Mouse (Mus musculus): ENCODE results near the gene Gm49322.

Gene Gm49322

GRCm38 (mm10) chr10:80584045-80584488, 21.8 kb upstream of the Gm49322 start:
- no peak for DNase-seq (ENCODE audit: low read depth)

- no peak for DNase-seq (ENCODE audit: low read depth)
Observed at GRCm38 (mm10) chr10:80584642-80585552, 20.9 kb upstream of the Gm49322 start.

GRCm38 (mm10) chr10:80585581-80585980, 20.2 kb upstream of the Gm49322 start:
- DNase-seq (ENCODE audit: low read depth): no peak

DNA sequence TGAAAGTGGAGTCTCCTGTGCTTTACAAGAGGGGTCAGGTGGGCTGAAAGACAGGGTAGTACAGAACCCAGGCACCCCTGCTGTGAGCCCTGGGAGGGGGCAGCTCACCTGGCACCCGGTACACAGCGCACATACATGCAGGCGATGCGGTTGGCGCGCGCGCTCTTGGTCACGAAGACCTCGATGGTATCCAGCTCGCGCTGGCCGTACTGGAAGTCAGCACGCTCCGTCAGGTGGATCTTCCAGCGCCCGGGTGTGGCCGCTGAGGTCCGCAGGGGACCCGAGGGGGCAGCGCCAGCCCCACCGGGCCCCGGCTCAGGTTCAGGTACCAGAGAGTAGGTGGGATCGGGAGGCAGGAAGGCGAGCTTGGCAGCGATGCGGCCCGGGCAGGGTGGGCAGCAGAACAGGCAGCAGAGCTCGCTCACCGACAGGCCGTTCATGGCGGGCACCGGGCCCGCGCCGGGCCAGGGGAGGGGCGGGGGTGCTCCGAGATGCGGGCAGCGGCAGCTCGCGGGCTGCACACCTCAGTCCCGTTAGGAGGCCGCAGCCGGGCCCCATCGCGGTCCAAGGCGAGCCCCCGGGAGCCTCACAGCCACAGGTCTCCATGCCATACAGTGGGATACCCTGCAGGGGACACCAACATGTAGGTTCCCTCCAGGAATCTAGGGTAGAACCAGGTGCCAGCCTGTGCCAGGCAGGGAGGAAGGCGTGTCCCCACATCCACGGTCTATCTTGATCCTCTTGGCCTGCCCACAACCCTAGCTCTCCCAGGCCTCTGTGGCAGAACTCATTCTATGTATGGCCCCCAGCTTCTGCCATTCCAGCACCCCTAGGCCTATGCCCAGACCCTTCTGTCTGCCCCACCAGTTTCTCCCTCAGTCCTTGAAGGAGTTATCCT, 19.2 kb upstream of the Gm49322 start:
- DNase-seq (ENCODE audit: low read depth): no peak

DNA sequence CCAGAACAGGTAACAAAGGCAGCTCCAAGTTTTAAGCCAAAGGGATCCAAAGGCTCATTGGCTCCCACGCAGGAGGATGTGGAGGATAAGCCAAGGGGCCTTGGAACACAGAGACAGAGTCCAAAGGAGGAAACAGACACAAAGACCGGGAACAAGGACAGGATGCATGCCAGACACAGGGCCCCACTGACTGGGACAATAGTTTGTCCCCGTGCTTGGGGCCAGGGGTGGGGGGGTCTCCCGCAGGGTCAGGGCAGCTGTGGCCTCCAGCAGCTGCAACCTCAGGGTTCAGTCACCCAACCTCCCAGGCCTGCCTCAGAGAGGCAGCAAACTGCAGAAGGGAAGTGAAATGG, 18.5 kb upstream of the Gm49322 start:
- DNase-seq (ENCODE audit: low read depth): no peak

GRCm38 (mm10) chr10:80589127-80589878, 16.5 kb upstream of the Gm49322 start:
- no peak for DNase-seq (ENCODE audit: low read depth)

DNA sequence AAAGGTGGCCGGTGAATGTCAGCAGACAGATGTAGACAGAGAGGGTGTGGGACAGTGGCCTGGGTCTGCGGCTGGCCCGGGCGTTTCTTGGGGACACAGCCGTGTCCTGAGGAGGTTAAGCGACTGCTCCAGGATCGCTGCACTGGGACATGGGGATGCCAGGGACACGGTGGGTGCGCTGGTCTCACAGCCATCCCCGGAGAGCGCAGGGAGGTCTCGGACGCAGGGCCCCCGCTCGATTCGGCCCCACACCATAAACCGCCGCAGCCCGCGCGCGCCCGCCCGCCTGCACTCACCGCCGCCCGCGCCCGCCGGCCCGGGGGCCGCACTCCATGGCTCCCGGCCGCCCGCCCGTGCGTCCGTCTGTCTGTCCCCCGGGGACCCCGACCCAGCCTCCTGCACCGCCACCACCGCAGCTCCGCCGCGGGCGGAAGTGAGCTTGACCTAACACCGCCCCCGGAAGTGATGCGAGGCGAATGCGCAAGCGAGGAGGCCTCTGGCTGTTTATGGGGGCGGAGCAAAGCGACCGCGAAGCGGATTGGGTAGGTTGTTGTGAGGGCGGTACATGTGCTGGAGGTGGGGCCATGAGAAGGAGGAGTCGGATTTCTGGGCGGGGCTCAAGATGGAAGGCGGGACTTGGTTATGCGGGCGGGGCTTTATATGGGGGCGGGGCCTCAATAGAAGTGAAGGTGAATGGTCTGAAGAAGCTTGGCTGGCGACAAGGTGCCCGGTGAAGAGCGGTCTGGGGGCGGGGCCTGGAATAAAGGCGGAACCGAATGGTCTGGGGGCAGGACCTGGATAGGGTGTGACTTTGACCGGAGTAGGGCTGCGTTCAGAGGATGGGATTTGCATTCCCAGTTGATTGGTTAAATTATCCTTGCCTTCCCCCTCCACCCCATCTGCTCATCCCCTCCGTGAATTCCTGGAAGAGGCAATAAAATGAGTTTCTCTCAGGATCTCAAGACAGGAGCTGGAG, 15.7 kb upstream of the Gm49322 start, which contains the start of gene Abhd17a:
Abhd17a (minus strand) TSS at position 463 of the 976 bp plus-strand sequence.
- DNase-seq (ENCODE audit: low read depth): peak; percentile 87

DNA sequence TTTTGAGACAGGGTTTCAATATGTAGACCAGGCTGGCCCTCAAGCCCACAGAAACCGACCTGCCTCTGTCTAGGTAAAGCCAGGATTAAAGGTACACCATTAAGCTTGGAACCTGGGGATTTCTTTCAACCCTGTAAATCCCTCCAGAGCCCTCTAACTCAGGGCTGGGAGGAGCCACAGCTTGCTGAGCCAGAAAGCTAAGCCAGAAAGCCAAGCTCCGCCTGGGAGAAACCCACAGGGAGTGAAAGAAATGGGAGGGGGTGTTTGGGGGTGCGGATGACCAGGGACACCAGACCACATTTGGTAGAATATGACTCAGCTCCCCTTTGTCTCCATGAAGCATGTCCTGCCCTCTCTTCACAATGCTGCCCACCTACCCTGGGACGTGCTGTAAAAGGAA, 9.5 kb upstream of the Gm49322 start:
- DNase-seq (ENCODE audit: low read depth): no peak

DNA sequence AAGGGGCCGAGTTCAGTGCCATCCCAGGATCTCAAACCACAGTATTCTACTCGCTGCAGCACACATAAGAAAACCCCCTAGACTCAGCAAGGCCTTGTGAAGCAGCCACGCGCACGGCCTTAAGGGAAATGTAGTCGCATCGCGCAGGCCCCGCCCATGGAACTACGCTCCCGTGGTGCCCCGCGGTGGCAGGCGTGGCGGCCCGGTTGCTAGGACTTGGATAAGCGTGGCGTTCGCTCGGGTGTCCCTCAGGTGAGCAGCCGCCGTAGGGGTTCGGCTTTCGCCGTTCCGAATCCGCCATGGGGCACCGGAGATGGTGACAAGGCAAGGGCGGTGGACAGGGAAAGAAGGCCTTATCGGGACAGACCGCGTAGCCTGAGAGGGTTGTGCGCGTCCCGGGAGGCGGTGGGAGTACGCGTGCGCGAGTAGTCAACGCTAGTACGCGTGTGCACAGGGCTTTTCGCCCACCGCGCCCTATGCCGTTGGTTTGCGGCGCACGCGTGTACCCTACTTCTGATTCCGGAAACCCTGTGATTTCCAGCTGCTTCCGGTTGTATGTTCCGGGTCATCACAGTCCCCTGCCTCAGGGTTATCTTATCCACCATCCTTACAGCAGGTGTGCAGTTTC, 3.0 kb upstream of the Gm49322 start, which contains the start of the genes Scamp4 and Adat3:
Scamp4 (plus strand) TSS at position 175 of the 628 bp plus-strand sequence.
Adat3 (plus strand) TSS at position 183 of the 628 bp plus-strand sequence.
- DNase-seq (ENCODE audit: low read depth): peak; percentile 90

DNA sequence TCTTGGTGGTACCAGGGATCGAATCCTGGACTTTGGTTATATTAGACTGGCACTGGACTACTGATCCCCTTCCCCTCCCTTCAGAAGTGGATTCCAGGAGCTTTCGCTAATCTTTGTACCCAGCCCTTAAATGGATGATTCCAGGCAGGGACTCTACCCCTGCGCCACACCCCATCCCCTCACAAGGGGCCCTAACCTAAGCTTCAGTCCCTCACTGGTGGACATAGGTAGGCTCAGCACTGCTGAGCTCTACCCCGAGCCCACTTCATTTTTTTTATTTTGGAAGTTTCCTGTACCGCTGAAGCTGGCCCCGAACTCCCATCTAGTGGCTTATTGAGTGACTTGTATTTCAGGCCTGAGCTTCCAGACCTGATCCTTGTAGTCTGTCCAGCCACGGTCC, 2.5 kb upstream of the Gm49322 start:
- no peak for DNase-seq (ENCODE audit: low read depth)

- no peak for DNase-seq (ENCODE audit: low read depth)
Observed at GRCm38 (mm10) chr10:80604001-80604509, 1.8 kb upstream of the Gm49322 start.

- no peak for DNase-seq (ENCODE audit: low read depth)
Observed at GRCm38 (mm10) chr10:80604988-80605387, 833 bp upstream of the Gm49322 start.

DNA sequence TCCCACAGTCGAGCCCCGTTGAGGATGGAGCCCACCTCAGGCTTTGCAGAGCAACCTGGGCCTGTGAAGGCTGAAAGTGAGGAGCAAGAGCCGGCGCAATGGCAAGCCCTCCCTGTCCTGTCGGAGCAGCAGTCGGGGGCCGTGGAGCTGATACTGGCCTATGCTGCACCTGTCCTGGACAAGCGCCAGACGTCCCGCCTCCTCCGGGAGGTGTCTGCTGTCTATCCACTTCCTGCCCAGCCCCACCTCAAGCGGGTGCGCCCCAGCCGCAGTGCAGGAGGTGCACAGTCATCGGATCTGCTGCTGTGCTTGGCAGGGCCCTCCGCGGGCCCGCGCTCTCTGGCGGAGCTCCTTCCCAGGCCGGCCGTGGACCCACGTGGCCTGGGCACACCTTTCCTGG, 485 bp downstream of the Gm49322 start:
- DNase-seq (ENCODE audit: low read depth): no peak

DNA sequence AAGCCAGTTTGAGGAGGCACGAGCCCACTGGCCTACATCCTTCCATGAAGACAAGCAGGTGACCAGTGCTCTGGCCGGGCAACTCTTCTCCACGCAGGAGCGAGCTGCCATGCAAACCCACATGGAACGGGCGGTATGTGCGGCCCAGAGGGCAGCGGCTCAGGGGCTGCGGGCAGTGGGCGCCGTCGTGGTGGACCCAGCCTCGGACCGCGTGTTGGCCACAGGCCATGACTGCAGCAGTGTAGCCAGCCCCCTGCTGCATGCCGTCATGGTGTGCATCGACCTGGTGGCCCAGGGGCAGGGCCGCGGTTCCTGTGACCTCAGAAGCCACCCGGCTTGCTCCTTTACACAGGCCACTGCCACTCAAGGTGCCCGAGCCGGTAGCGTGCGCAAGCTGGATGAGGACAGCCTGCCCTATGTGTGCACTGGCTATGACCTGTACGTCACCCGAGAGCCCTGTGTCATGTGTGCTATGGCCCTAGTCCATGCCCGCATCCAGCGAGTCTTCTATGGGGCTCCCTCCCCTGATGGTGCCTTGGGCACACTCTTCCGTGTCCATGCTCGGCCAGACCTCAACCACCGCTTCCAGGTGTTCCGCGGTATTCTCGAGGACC, 1.0 kb downstream of the Gm49322 start:
- no peak for DNase-seq (ENCODE audit: low read depth)

DNA sequence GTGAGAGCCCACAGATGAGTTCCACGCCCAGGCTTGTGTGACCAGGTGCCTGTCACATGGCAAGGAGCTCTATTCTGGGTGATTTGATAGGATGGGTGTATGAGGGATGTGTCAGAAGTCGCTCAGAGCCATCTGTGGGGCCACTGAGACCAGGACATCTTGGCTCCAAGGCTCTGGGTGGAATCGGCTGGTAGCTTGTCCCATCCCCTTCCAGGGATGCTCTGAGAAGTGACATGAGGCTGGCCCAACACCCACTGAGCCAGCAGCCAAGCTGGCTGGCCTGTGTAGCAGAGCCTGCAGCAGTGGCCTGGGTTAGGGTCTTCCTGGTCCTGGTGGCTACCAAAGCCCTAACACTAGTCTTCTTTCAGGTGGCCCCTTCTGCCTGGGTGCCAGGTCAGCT, 2.6 kb downstream of the Gm49322 start:
- no peak for DNase-seq (ENCODE audit: low read depth)

- DNase-seq (ENCODE audit: low read depth): no peak
Observed at GRCm38 (mm10) chr10:80609269-80609924, 3.6 kb downstream of the Gm49322 start.

GRCm38 (mm10) chr10:80610116-80610785, 4.4 kb downstream of the Gm49322 start:
- no peak for DNase-seq (ENCODE audit: low read depth)

- no peak for DNase-seq (ENCODE audit: low read depth)
Observed at GRCm38 (mm10) chr10:80611024-80611423, 5.2 kb downstream of the Gm49322 start.

Measured in fibroblast of lung, adult 2 months (primary cell).